Mouse (Mus musculus): ENCODE results near the gene Lhfp. TPM values are rescaled to one million over a fixed set of nuclear protein-coding genes. Genes with fewer than 3 reads are reported as not detected.

Gene Lhfp
- total and polyA plus RNA-seq, 2 experiments, result 10.6 to 15.3 TPM

- Histone ChIP-seq H3K27ac (replicated peaks; ENCODE audit: insufficient read depth, low read depth, low read length) (no peak overlapping the region), H3K4me1 (ENCODE audit: control insufficient read depth, insufficient read depth, low read length) (no peaks in the 10 kb centered on the region), H3K79me2 (ENCODE audit: control insufficient read depth, insufficient read depth, low read length) (no peaks in the 10 kb centered on the region; the same call in 1 of the 2 replicates), H3K36me3 (ENCODE audit: control insufficient read depth, insufficient read depth, low read length) (no peaks in the 10 kb centered on the region), H3K9ac (ENCODE audit: low read depth, low read length) (no peak overlapping the region), H3K4me3 (ENCODE audit: insufficient read depth, low read depth, low read length) (no peak overlapping the region), H3K27me3 (ENCODE audit: control insufficient read depth, insufficient read depth, low read length) (no peaks in the 10 kb centered on the region)
- TF ChIP-seq POLR2A (IDR thresholded peaks at IDR 0.05; ENCODE audit: extremely low read depth, insufficient read depth, low read length), result no peak
- no peak for TF ChIP-seq CTCF (IDR thresholded peaks at IDR 0.05; ENCODE audit: low read depth, low read length)
- 79% methylated on average over 5 of the region's 5 CpGs for WGBS
- DNase-seq (ENCODE audit: extremely low read depth, low read depth, low spot score), result no peak
Observed at GRCm38 (mm10) chr3:53068399-53068798, 27.1 kb downstream of the Lhfp start.

GRCm38 (mm10) chr3:53074264-53074663 lies 32.9 kb downstream of the Lhfp start:
- no peak for DNase-seq (ENCODE audit: extremely low read depth, low read depth, low spot score)
- Histone ChIP-seq H3K27me3 (ENCODE audit: control insufficient read depth, insufficient read depth, low read length) (no peaks in the 10 kb centered on the region), H3K4me3 (ENCODE audit: insufficient read depth, low read depth, low read length) (no peak overlapping the region), H3K27ac (replicated peaks; ENCODE audit: insufficient read depth, low read depth, low read length) (no peak overlapping the region), H3K36me3 (ENCODE audit: control insufficient read depth, insufficient read depth, low read length) (no peaks in the 10 kb centered on the region), H3K79me2 (ENCODE audit: control insufficient read depth, insufficient read depth, low read length) (no peaks in the 10 kb centered on the region; the same call in 1 of the 2 replicates), H3K9ac (ENCODE audit: low read depth, low read length) (no peak overlapping the region), H3K4me1 (ENCODE audit: control insufficient read depth, insufficient read depth, low read length) (no peaks in the 10 kb centered on the region)
- no peak for TF ChIP-seq POLR2A (IDR thresholded peaks at IDR 0.05; ENCODE audit: extremely low read depth, insufficient read depth, low read length)
- no peak for TF ChIP-seq CTCF (IDR thresholded peaks at IDR 0.05; ENCODE audit: low read depth, low read length)
- WGBS, result 90% methylated on average over 4 of the region's 4 CpGs

- no peaks in the 10 kb centered on the region for H3K4me1 ChIP-seq (ENCODE audit: control insufficient read depth, insufficient read depth, low read length)
- H3K27ac ChIP-seq (replicated peaks; ENCODE audit: insufficient read depth, low read depth, low read length), result no peak overlapping the region
- no peak overlapping the region for H3K4me3 ChIP-seq (ENCODE audit: insufficient read depth, low read depth, low read length)
- H3K79me2 ChIP-seq (ENCODE audit: control insufficient read depth, insufficient read depth, low read length), result no peaks in the 10 kb centered on the region; the same call in 1 of the 2 replicates
- no peaks in the 10 kb centered on the region for H3K27me3 ChIP-seq (ENCODE audit: control insufficient read depth, insufficient read depth, low read length)
- no peak for DNase-seq (ENCODE audit: extremely low read depth, low read depth, low spot score)
- TF ChIP-seq POLR2A (IDR thresholded peaks at IDR 0.05; ENCODE audit: extremely low read depth, insufficient read depth, low read length) (no peak), CTCF (IDR thresholded peaks at IDR 0.05; ENCODE audit: low read depth, low read length) (no peak)
- H3K9ac ChIP-seq (ENCODE audit: low read depth, low read length), result no peak overlapping the region
- H3K36me3 ChIP-seq (ENCODE audit: control insufficient read depth, insufficient read depth, low read length), result no peaks in the 10 kb centered on the region
- 78% methylated on average over 3 of the region's 3 CpGs for WGBS
Observed at GRCm38 (mm10) chr3:53074761-53075160, 33.4 kb downstream of the Lhfp start.

- WGBS, result 95% methylated on average over 6 of the region's 6 CpGs
- no peak for DNase-seq (ENCODE audit: extremely low read depth, low read depth, low spot score)
- no peaks in the 10 kb centered on the region for H3K4me1 ChIP-seq (ENCODE audit: control insufficient read depth, insufficient read depth, low read length)
- no peak overlapping the region for H3K27ac ChIP-seq (replicated peaks; ENCODE audit: insufficient read depth, low read depth, low read length)
- H3K27me3 ChIP-seq (ENCODE audit: control insufficient read depth, insufficient read depth, low read length), result no peaks in the 10 kb centered on the region
- H3K9ac ChIP-seq (ENCODE audit: low read depth, low read length), result no peak overlapping the region
- no peak overlapping the region for H3K4me3 ChIP-seq (ENCODE audit: insufficient read depth, low read depth, low read length)
- no peaks in the 10 kb centered on the region for H3K36me3 ChIP-seq (ENCODE audit: control insufficient read depth, insufficient read depth, low read length)
- TF ChIP-seq POLR2A (IDR thresholded peaks at IDR 0.05; ENCODE audit: extremely low read depth, insufficient read depth, low read length) (no peak), CTCF (IDR thresholded peaks at IDR 0.05; ENCODE audit: low read depth, low read length) (no peak)
- H3K79me2 ChIP-seq (ENCODE audit: control insufficient read depth, insufficient read depth, low read length), result no peaks in the 10 kb centered on the region
Observed at GRCm38 (mm10) chr3:53080286-53080685, 39.0 kb downstream of the Lhfp start.

GRCm38 (mm10) chr3:53080710-53081109 lies 39.4 kb downstream of the Lhfp start:
- 96% methylated on average over 8 of the region's 8 CpGs for WGBS

GRCm38 (mm10) chr3:53083717-53084116 lies 42.4 kb downstream of the Lhfp start:
- DNase-seq (ENCODE audit: extremely low read depth, low read depth, low spot score), result no peak
- H3K9ac ChIP-seq (ENCODE audit: low read depth, low read length), result no peak overlapping the region
- TF ChIP-seq CTCF (IDR thresholded peaks at IDR 0.05; ENCODE audit: low read depth, low read length), result no peak
- no peak for TF ChIP-seq POLR2A (IDR thresholded peaks at IDR 0.05; ENCODE audit: extremely low read depth, insufficient read depth, low read length)
- no peaks in the 10 kb centered on the region for H3K4me1 ChIP-seq (ENCODE audit: control insufficient read depth, insufficient read depth, low read length)
- no peaks in the 10 kb centered on the region for H3K36me3 ChIP-seq (ENCODE audit: control insufficient read depth, insufficient read depth, low read length)
- H3K79me2 ChIP-seq (ENCODE audit: control insufficient read depth, insufficient read depth, low read length), result no peaks in the 10 kb centered on the region
- H3K4me3 ChIP-seq (ENCODE audit: insufficient read depth, low read depth, low read length), result no peak overlapping the region
- H3K27me3 ChIP-seq (ENCODE audit: control insufficient read depth, insufficient read depth, low read length), result no peaks in the 10 kb centered on the region; the same call in 1 of the 2 replicates
- WGBS, result 70% methylated on average over 5 of the region's 5 CpGs
- H3K27ac ChIP-seq (replicated peaks; ENCODE audit: insufficient read depth, low read depth, low read length), result no peak overlapping the region

More at GRCm38 (mm10) chr3:53080710-53081109, 39.4 kb downstream of the Lhfp start:
- TF ChIP-seq POLR2A (IDR thresholded peaks at IDR 0.05; ENCODE audit: extremely low read depth, insufficient read depth, low read length), result no peak
- no peak for TF ChIP-seq CTCF (IDR thresholded peaks at IDR 0.05; ENCODE audit: low read depth, low read length)
- no peaks in the 10 kb centered on the region for H3K79me2 ChIP-seq (ENCODE audit: control insufficient read depth, insufficient read depth, low read length)
- H3K27ac ChIP-seq (replicated peaks; ENCODE audit: insufficient read depth, low read depth, low read length), result no peak overlapping the region
- no peak overlapping the region for H3K9ac ChIP-seq (ENCODE audit: low read depth, low read length)
- no peak for DNase-seq (ENCODE audit: extremely low read depth, low read depth, low spot score)
- no peaks in the 10 kb centered on the region for H3K4me1 ChIP-seq (ENCODE audit: control insufficient read depth, insufficient read depth, low read length)
- no peak overlapping the region for H3K4me3 ChIP-seq (ENCODE audit: insufficient read depth, low read depth, low read length)
- no peaks in the 10 kb centered on the region for H3K27me3 ChIP-seq (ENCODE audit: control insufficient read depth, insufficient read depth, low read length)
- H3K36me3 ChIP-seq (ENCODE audit: control insufficient read depth, insufficient read depth, low read length), result no peaks in the 10 kb centered on the region
